Mouse (Mus musculus): ENCODE measurements around the gene Evx1. TPM values are rescaled to one million over a fixed set of nuclear protein-coding genes. Genes with fewer than 3 reads are reported as not detected.

Evx1 gene
- total and polyA plus RNA-seq, 3 experiments, result not detected

DNA sequence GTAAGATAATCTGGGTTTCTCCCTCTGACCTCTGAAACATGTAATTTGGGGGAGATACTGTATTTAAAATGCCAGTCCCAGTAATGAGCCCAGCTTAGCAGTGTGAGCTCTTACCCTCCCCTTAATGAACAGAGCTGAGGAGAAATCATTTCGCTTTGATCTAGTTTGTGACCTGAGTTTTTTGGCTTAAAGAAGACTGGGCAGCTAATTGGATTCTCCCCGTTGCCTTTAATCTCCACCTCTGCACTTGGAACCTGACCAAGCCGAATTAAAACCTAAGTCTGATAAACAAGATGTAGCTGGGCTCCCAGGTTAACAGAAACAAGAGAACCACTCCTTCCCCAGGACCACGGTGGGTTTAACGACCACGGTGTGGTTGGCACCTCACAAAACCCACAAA is 36.9 kb upstream of the Evx1 start:
- Histone ChIP-seq H3K9me3 (replicated peaks; ENCODE audit: low read length) (no peaks in the 10 kb centered on the region), H3K27ac (ENCODE audit: insufficient read depth, low read depth) (no peak overlapping the region), H3K79me2 (replicated peaks; ENCODE audit: control insufficient read depth, extremely low read depth, insufficient read depth, poor library complexity, severe bottlenecking) (no peaks in the 10 kb centered on the region), H3K9ac (ENCODE audit: insufficient read depth, low read depth) (no peak overlapping the region), H3K4me3 (replicated peaks in 1 of 3; ENCODE audit: low read depth in 2 of 3, low read length in 2 of 3, poor library complexity in 1 of 3) (no peak overlapping the region), H3K36me3 (replicated peaks in 1 of 2; ENCODE audit: control insufficient read depth in 1 of 2, insufficient read depth in 1 of 2, low read length in 1 of 2) (no peaks in the 10 kb centered on the region), H3K4me1 (ENCODE audit: control insufficient read depth in 1 of 2, insufficient read depth in 2 of 2) (peaks cover 0 to 7% of the 10 kb centered on the region in 2 experiments; a peak in 1 of 4 replicates), H3K27me3 (replicated peaks) (no peaks in the 10 kb centered on the region), H3K4me2 (ENCODE audit: insufficient read depth, low read depth, poor library complexity, severe bottlenecking) (no peak overlapping the region)
- dilution Hi-C loops (cut with MboI; ENCODE audit: extremely low pct_ligation_motif_present, extremely low pct_unique_long_range_greater_than_20kb, low sequenced_read_pairs) (no loop called here), in situ Hi-C loops (cut with MboI; ENCODE audit: low pct_ligation_motif_present, low pct_unique_long_range_greater_than_20kb, low sequenced_read_pairs) (loop anchor here (25.0 kb wide), 1 partner anchor 311 kb away; no protein-coding TSS in a partner anchor)
- TF ChIP-seq ZC3H11A (IDR thresholded peaks at IDR 0.05; ENCODE audit: low read depth, low read length) (no peak), ZNF384 (IDR thresholded peaks at IDR 0.05; ENCODE audit: low read depth, low read length) (no peak), HCFC1 (IDR thresholded peaks at IDR 0.05; ENCODE audit: low read depth, low read length) (no peak), JUND (conservative IDR thresholded peaks at IDR 0.05; ENCODE audit: low read depth, low read length) (no peak), TBP (conservative IDR thresholded peaks at IDR 0.05; ENCODE audit: low read depth, low read length) (no peak), MAFK (IDR thresholded peaks at IDR 0.05; ENCODE audit: insufficient replicate concordance, low read length) (no peak), ZKSCAN1 (IDR thresholded peaks at IDR 0.05; ENCODE audit: borderline replicate concordance, low read depth, low read length) (no peak), CTCF (conservative IDR thresholded peaks at IDR 0.05 in 1 of 2, IDR thresholded peaks at IDR 0.05 in 1 of 2; ENCODE audit: low read depth in 2 of 2, low read length in 2 of 2) (no peak), CHD2 (IDR thresholded peaks at IDR 0.05; ENCODE audit: low read length) (no peak)
- DNase-seq (ENCODE audit: extremely low read depth), result no peak

DNA sequence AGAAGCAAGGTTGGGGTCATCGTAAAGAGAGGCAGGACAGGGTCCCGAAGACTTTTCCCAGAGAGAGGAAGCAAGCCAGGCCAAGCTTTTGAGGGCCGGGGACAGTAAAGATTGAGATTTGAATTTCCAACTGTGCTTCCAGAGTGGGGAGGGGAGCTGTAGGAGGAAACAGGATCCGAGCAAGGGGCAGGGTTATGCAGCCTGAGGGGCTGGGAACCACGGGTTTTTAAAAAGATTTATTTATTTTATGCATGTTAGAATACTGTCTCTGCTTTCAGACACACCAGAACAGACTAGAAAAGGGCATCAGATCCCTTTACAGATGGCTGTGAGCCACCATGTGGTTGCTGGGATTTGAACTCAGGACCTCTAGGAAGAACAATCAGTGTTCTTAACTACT is 36.4 kb upstream of the Evx1 start:
- Histone ChIP-seq H3K79me2 (replicated peaks; ENCODE audit: control insufficient read depth, extremely low read depth, insufficient read depth, poor library complexity, severe bottlenecking) (no peaks in the 10 kb centered on the region), H3K27ac (ENCODE audit: insufficient read depth, low read depth) (no peak overlapping the region), H3K4me3 (replicated peaks in 1 of 3; ENCODE audit: low read depth in 2 of 3, low read length in 2 of 3, poor library complexity in 1 of 3) (no peak overlapping the region), H3K27me3 (replicated peaks) (no peaks in the 10 kb centered on the region), H3K9me3 (replicated peaks; ENCODE audit: low read length) (no peaks in the 10 kb centered on the region), H3K36me3 (replicated peaks in 1 of 2; ENCODE audit: control insufficient read depth in 1 of 2, insufficient read depth in 1 of 2, low read length in 1 of 2) (no peaks in the 10 kb centered on the region), H3K4me2 (ENCODE audit: insufficient read depth, low read depth, poor library complexity, severe bottlenecking) (no peak overlapping the region), H3K4me1 (ENCODE audit: control insufficient read depth in 1 of 2, insufficient read depth in 2 of 2) (peaks cover 0 to 7% of the 10 kb centered on the region in 2 experiments; a peak in 1 of 4 replicates), H3K9ac (ENCODE audit: insufficient read depth, low read depth) (no peak overlapping the region)
- dilution Hi-C loops (cut with MboI; ENCODE audit: extremely low pct_ligation_motif_present, extremely low pct_unique_long_range_greater_than_20kb, low sequenced_read_pairs) (no loop called here), in situ Hi-C loops (cut with MboI; ENCODE audit: low pct_ligation_motif_present, low pct_unique_long_range_greater_than_20kb, low sequenced_read_pairs) (loop anchor here (25.0 kb wide), 1 partner anchor 310 kb away; no protein-coding TSS in a partner anchor)
- TF ChIP-seq USF1 (IDR thresholded peaks at IDR 0.05; ENCODE audit: low read depth, low read length), result no peak
- no peak for TF ChIP-seq ZNF384 (IDR thresholded peaks at IDR 0.05; ENCODE audit: low read depth, low read length)
- TF ChIP-seq POLR2A (IDR thresholded peaks at IDR 0.05; ENCODE audit: low read depth, low read length), result no peak
- no peak for DNase-seq (ENCODE audit: extremely low read depth)

DNA sequence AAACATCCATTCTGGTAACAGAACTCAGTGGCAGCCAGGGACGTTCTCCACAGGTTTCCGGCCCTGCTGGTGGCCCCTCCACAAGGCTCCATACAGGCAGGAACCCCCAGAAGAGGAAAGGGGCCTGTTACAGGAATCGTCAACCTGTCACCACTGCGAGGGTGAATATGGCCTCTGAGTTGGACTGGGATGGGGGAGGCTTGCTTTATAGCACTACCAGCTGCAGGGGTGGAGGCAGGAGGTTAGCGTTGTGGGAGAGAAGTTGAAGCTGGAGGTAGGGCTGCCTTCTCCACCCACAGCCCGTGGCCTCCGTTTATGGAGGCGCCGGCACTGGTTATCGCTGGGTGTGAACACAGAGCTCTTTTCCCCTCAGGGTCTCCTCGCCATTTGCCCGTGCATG is 32.2 kb upstream of the Evx1 start:
- TF ChIP-seq ZNF384 (IDR thresholded peaks at IDR 0.05; ENCODE audit: low read depth, low read length), result no peak
- TF ChIP-seq JUND (conservative IDR thresholded peaks at IDR 0.05; ENCODE audit: low read depth, low read length), result no peak
- TF ChIP-seq CHD2 (IDR thresholded peaks at IDR 0.05; ENCODE audit: low read length), result no peak
- no peaks in the 10 kb centered on the region for H3K36me3 ChIP-seq (replicated peaks in 1 of 2; ENCODE audit: control insufficient read depth in 1 of 2, insufficient read depth in 1 of 2, low read length in 1 of 2)
- H3K79me2 ChIP-seq (replicated peaks; ENCODE audit: control insufficient read depth, extremely low read depth, insufficient read depth, poor library complexity, severe bottlenecking), result no peaks in the 10 kb centered on the region
- H3K27me3 ChIP-seq (replicated peaks), result no peaks in the 10 kb centered on the region
- no peak for DNase-seq (ENCODE audit: extremely low read depth)
- no peak overlapping the region for H3K27ac ChIP-seq (ENCODE audit: insufficient read depth, low read depth)
- no peak overlapping the region for H3K9ac ChIP-seq (ENCODE audit: insufficient read depth, low read depth)
- no peak overlapping the region for H3K4me2 ChIP-seq (ENCODE audit: insufficient read depth, low read depth, poor library complexity, severe bottlenecking)
- in situ Hi-C loops (cut with MboI; ENCODE audit: low pct_ligation_motif_present, low pct_unique_long_range_greater_than_20kb, low sequenced_read_pairs) (loop anchor here (25.0 kb wide), 1 partner anchor 306 kb away; no protein-coding TSS in a partner anchor), dilution Hi-C loops (cut with MboI; ENCODE audit: extremely low pct_ligation_motif_present, extremely low pct_unique_long_range_greater_than_20kb, low sequenced_read_pairs) (no loop called here)
- no peaks in the 10 kb centered on the region for H3K9me3 ChIP-seq (replicated peaks; ENCODE audit: low read length)
- H3K4me3 ChIP-seq (replicated peaks in 1 of 3; ENCODE audit: low read depth in 2 of 3, low read length in 2 of 3, poor library complexity in 1 of 3), result no peak overlapping the region
- H3K4me1 ChIP-seq (ENCODE audit: control insufficient read depth in 1 of 2, insufficient read depth in 2 of 2), result peaks cover 0 to 2% of the 10 kb centered on the region in 2 experiments; a peak in 1 of 4 replicates
